Mouse (Mus musculus): ENCODE measurements at regions not wholly inside any gene's neighbourhood (a gene's known extent, or its start where the extent isn't known, plus 50 kb on each side); places are given as distances from the start of the nearest gene placed in this dataset.

DNA sequence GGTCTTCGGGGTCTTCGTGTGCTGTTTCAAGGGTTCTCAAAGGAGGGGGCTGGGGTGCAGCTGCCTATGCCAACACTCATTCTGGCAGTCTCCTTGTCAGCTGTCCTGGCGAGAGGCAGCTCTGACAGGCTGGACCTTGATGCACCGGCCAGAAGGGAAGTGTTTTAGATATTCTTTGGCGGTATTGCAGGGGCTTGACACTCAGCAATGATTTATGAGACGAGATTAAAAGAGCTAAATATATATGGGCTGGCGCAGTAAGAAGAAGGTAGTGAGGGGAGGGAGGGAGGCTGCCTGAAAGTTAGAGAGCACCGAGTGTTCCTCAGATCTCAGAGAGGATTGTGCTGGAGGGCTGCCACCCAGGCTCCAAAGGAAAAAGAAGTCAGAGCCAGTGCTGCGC is 50.2 kb upstream of the Pdzd8 start:
- H3K4me3 ChIP-seq (ENCODE audit: insufficient read depth, low read length): no peak overlapping the region
- H3K4me1 ChIP-seq (ENCODE audit: control insufficient read depth, insufficient read depth, low read length): peaks cover 4% of the 10 kb centered on the region
- TF ChIP-seq CTCF (IDR thresholded peaks at IDR 0.05; ENCODE audit: borderline replicate concordance, insufficient read depth, low read length) (no peak), POLR2A (IDR thresholded peaks at IDR 0.05; ENCODE audit: low read depth, low read length) (no peak)
- no peak overlapping the region for H3K27ac ChIP-seq (ENCODE audit: insufficient read depth, low read length)

DNA sequence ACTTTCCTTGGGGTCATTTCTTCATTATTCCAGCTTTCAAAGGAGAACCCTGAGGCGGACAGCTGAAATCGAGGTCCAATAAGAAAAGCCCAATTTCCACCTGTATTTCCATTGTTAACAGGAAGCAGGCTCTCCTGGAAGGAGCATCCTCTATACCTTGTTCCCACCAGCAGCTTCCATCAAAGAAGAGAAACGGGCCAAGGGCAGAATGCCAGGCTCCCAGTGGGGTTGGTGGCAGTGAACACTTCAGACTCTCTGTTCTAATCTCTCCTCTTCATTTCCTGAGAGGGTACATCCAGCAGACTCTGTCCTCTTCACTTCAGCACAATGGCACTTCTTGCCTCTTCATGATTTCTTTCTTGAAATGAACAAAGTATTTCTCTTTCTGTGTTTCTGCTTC is 50.9 kb upstream of the Pdzd8 start:
- no peak overlapping the region for H3K27ac ChIP-seq (ENCODE audit: insufficient read depth, low read length)
- no peak for TF ChIP-seq CTCF (IDR thresholded peaks at IDR 0.05; ENCODE audit: borderline replicate concordance, insufficient read depth, low read length)
- TF ChIP-seq POLR2A (IDR thresholded peaks at IDR 0.05; ENCODE audit: low read depth, low read length): no peak
- peaks cover 9% of the 10 kb centered on the region for H3K4me1 ChIP-seq (ENCODE audit: control insufficient read depth, insufficient read depth, low read length)
- H3K4me3 ChIP-seq (ENCODE audit: insufficient read depth, low read length): no peak overlapping the region

DNA sequence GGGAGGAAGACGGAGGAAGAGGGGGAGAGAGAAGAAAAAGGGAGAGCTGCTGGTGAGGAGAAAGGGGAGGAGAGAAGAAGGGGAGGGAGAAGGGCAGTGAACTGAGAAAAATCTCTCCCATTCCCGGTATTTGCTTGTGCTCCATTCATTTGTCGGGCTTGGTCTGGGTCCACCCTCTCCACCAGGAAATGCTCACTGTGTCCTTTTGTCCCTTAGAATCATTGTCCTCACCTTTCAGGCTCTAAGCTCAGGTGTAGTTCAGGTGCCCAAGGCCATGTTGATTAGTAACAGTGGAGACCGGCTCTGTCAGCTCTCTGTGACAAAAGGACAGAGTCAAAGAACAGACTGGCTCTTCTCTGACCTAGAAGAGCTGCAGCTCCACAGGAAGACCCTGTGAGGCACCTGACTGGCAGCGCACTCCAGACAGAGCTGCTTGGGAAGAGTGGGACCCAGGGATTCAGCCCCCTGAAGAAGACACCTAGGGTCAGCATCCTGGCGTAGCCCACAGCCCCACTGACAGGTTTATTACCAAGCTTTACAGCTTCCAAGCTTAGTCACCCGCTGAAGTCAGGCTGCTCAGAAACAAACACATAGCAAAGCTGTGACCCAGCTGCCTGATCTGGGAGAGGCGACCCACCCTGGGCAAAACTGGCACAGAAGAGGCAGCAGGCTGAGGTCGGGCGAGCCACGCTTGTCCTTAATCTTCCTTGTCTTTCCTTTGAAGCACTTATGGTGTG is 54.4 kb upstream of the Pdzd8 start:
- Histone ChIP-seq H3K27ac (ENCODE audit: insufficient read depth, low read length) (peak overlapping the region; percentile 80), H3K4me3 (ENCODE audit: insufficient read depth, low read length) (no peak overlapping the region), H3K4me1 (ENCODE audit: control insufficient read depth, insufficient read depth, low read length) (peaks cover 12% of the 10 kb centered on the region)
- TF ChIP-seq CTCF (IDR thresholded peaks at IDR 0.05; ENCODE audit: borderline replicate concordance, insufficient read depth, low read length) (no peak), POLR2A (IDR thresholded peaks at IDR 0.05; ENCODE audit: low read depth, low read length) (0 out of 2 replicates have a peak, but pooled peaks have one; percentile 18)

DNA sequence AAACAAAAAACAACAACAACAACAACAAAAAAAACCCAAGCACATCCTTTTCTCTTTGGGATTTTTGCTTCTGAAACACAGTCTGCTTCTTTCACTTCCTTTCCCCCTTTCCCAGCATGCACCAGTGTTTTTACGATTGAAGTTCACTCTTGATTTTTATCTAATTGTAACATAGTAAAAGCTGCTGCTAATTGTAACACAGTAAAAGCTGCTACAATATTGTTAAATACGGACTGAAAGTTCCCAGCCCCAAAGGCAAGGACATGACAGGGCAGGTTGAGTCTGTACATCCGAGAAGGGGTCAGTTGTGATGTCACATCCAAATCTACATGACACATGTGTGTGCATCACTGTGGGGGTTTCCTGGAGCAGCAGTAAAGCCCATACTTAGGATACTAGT is 55.7 kb upstream of the Pdzd8 start:
- Histone ChIP-seq H3K4me3 (ENCODE audit: insufficient read depth, low read length) (no peak overlapping the region), H3K4me1 (ENCODE audit: control insufficient read depth, insufficient read depth, low read length) (peaks cover 12% of the 10 kb centered on the region), H3K27ac (ENCODE audit: insufficient read depth, low read length) (peak overlapping the region; percentile 80)
- no peak for TF ChIP-seq POLR2A (IDR thresholded peaks at IDR 0.05; ENCODE audit: low read depth, low read length)
- no peak for TF ChIP-seq CTCF (IDR thresholded peaks at IDR 0.05; ENCODE audit: borderline replicate concordance, insufficient read depth, low read length)

DNA sequence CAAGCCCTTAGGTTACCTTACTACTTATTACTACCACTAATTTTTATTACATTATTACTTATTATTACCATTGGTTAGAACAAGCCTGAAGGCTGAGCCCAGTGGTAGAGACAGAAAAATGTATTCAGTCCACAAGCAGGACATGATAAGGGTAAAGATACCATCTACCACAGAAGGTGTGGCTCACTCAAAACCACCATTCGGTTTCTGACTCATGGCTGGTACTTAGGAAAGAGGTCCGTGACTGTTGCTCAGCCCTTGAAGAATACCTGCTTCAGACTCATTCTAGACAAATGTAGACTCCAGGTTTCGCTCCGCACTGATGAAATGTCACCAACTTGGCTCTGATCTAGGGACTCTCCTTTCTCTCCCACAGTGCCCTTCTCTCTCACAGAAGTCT is 56.1 kb upstream of the Emx2 start:
- H3K4me1 ChIP-seq (ENCODE audit: control insufficient read depth, insufficient read depth, low read length): peaks cover 12% of the 10 kb centered on the region
- H3K27ac ChIP-seq (ENCODE audit: insufficient read depth, low read length): no peak overlapping the region
- TF ChIP-seq POLR2A (IDR thresholded peaks at IDR 0.05; ENCODE audit: low read depth, low read length) (no peak), CTCF (IDR thresholded peaks at IDR 0.05; ENCODE audit: borderline replicate concordance, insufficient read depth, low read length) (no peak)
- no peak overlapping the region for H3K4me3 ChIP-seq (ENCODE audit: insufficient read depth, low read length)

DNA sequence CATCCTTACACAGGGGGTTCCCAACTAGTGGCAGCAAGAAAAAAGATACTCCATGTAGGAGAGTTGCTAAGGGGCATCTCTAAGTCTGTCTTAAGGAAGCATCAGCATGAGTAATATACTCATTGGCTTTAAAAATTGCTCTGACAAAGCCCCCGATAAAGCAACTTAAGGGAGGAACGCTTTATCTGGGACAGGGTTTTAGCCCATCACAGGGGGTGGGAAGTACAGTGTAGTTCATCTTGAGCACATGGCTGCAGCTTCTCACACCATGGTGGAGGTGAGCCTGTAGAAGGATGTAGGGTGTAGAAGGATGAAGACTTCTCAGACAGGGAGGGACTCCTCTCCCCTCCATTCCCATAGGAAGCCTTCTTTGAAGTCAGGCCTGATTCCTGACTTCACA is 54.1 kb upstream of the Emx2 start:
- TF ChIP-seq POLR2A (IDR thresholded peaks at IDR 0.05; ENCODE audit: low read depth, low read length) (no peak), CTCF (IDR thresholded peaks at IDR 0.05; ENCODE audit: borderline replicate concordance, insufficient read depth, low read length) (no peak)
- H3K4me3 ChIP-seq (ENCODE audit: insufficient read depth, low read length): no peak overlapping the region
- H3K27ac ChIP-seq (ENCODE audit: insufficient read depth, low read length): no peak overlapping the region
- peaks cover 12% of the 10 kb centered on the region for H3K4me1 ChIP-seq (ENCODE audit: control insufficient read depth, insufficient read depth, low read length)

DNA sequence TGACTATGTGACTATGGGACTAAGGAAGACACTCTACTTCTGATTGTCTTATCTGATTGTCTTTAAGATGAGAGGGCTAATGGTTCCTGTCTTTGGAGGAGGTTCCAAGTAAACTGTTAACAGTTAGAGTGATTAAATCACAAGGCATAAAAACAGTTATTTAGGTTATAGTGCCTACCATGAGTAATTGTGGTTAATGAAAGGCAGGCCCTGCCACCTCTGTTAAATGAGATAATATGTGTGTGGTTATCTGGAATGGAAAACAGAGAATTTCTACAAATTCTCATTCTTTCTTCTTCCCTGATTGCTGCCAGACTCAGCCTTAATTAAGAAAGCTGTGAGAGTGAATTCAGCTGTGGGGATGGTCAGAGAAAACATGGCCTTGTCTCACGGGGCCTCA is 53.4 kb upstream of the Emx2 start:
- peaks cover 12% of the 10 kb centered on the region for H3K4me1 ChIP-seq (ENCODE audit: control insufficient read depth, insufficient read depth, low read length)
- H3K27ac ChIP-seq (ENCODE audit: insufficient read depth, low read length): no peak overlapping the region
- TF ChIP-seq POLR2A (IDR thresholded peaks at IDR 0.05; ENCODE audit: low read depth, low read length): no peak
- no peak for TF ChIP-seq CTCF (IDR thresholded peaks at IDR 0.05; ENCODE audit: borderline replicate concordance, insufficient read depth, low read length)
- no peak overlapping the region for H3K4me3 ChIP-seq (ENCODE audit: insufficient read depth, low read length)

DNA sequence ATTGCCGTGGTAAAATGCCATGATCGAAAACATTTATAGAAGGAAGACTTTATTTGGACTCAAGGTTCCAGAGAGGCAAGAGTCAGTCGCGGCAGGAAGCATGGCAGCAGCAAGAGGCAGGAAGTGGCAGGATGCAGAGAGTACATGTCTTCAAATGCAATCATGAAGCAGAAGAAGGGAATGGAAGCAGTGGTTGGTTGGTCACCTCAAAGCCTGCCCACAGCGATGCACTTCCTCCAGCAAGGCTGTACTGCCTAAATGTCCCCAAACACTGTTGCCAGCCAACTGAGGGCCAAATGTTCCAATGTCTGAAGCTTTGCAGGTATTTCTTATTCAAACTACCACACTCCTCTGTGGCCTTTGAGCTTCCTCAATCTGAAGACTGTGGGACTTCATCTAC is 52.6 kb upstream of the Emx2 start:
- Histone ChIP-seq H3K4me3 (ENCODE audit: insufficient read depth, low read length) (no peak overlapping the region), H3K27ac (ENCODE audit: insufficient read depth, low read length) (no peak overlapping the region), H3K4me1 (ENCODE audit: control insufficient read depth, insufficient read depth, low read length) (peaks cover 9% of the 10 kb centered on the region)
- TF ChIP-seq CTCF (IDR thresholded peaks at IDR 0.05; ENCODE audit: borderline replicate concordance, insufficient read depth, low read length): no peak
- TF ChIP-seq POLR2A (IDR thresholded peaks at IDR 0.05; ENCODE audit: low read depth, low read length): no peak

DNA sequence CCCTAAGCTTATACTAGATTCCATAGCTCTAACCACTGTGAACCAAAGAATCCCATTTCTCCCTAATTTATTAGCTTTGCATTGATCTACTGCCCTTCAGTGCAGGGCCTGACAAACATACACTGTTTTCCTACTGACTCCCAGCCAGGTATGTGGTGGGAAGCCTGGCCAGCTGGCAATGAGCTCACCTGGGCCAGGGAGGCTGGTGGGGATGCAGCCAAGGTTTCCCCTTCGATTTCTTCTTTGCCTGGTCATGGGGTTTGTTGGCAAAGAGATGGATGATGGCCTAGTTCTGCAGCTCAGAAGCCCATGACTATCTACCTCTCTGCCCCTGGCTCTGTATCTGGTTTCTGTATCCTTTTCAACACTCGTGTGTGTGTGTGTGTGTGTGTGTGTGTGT is 50.1 kb upstream of the Emx2 start:
- no peak overlapping the region for H3K27ac ChIP-seq (ENCODE audit: insufficient read depth, low read length)
- no peak overlapping the region for H3K4me3 ChIP-seq (ENCODE audit: insufficient read depth, low read length)
- no peaks in the 10 kb centered on the region for H3K4me1 ChIP-seq (ENCODE audit: control insufficient read depth, insufficient read depth, low read length)
- TF ChIP-seq CTCF (IDR thresholded peaks at IDR 0.05; ENCODE audit: borderline replicate concordance, insufficient read depth, low read length) (no peak), POLR2A (IDR thresholded peaks at IDR 0.05; ENCODE audit: low read depth, low read length) (no peak)

Data from embryonic fibroblast, embryonic 13.5 days (primary cell).